Mouse (Mus musculus) ES-E14 (cell line): Measurements from ENCODE around the gene Arpc5. TPM values are rescaled to one million over a fixed set of nuclear protein-coding genes. Genes with fewer than 3 reads are reported as not detected.

Experiments used
- DNase-seq: peaks from one replicate; pipeline ENCODE4 v3.0.0-alpha.2; 2013; ENCODE audit warnings: low read depth, low spot score
- H3K27ac ChIP-seq: 2 replicates; pipeline ENCODE4 v1.5.1; 2012; ENCODE audit warnings: low read depth, mild to moderate bottlenecking, low read length, moderate library complexity, mixed read lengths; ENCODE audit not compliant: poor library complexity, insufficient read depth, severe bottlenecking
- H3K36me3 ChIP-seq: 2 replicates; pipeline ENCODE4 v1.6.1; 2012; ENCODE audit warnings: mild to moderate bottlenecking, low read length, moderate library complexity, mixed read lengths; ENCODE audit not compliant: control insufficient read depth, poor library complexity, insufficient read depth, severe bottlenecking
- H3K4me1 ChIP-seq, 2 experiments: fragments of 150-350 bp in 1 of 2; sonication (generic) in 1 of 2; 2 replicates each; pipeline ENCODE4 v1.6.1; 2012; ENCODE audit warnings: low read length in 2 of 2, mild to moderate bottlenecking in 1 of 2, mixed read lengths in 1 of 2; ENCODE audit not compliant: control insufficient read depth in 2 of 2, insufficient read depth in 2 of 2, poor library complexity in 1 of 2
- H3K4me3 ChIP-seq, 2 experiments: fragments of 150-350 bp in 1 of 2; sonication (generic) in 1 of 2; 2 replicates each; pipeline ENCODE4 v1.5.1; 2012; ENCODE audit warnings: low read length in 2 of 2, low read depth in 1 of 2, mild to moderate bottlenecking in 1 of 2, mixed read lengths in 1 of 2; ENCODE audit not compliant: insufficient read depth in 1 of 2, poor library complexity in 1 of 2, severe bottlenecking in 1 of 2
- H3K9ac ChIP-seq: 2 replicates; pipeline ENCODE4 v1.6.1; 2012; ENCODE audit warnings: low read depth, mild to moderate bottlenecking, low read length, mixed read lengths; ENCODE audit not compliant: poor library complexity, insufficient read depth, severe bottlenecking
- H3K9me3 ChIP-seq: fragments of 150-350 bp; sonication (generic); 2 replicates; pipeline ENCODE4 v1.6.1; 2012; ENCODE audit warnings: low read depth, mild to moderate bottlenecking, low read length; ENCODE audit not compliant: control insufficient read depth, insufficient read depth
- CHD2 ChIP-seq: IDR thresholded peaks from 2 replicates; pipeline ENCODE4 v1.6.1; 2014; ENCODE audit warnings: mild to moderate bottlenecking, low read depth, low read length, inconsistent platforms
- HCFC1 ChIP-seq: IDR thresholded peaks from 2 replicates; pipeline ENCODE4 v1.6.1; 2012; ENCODE audit warnings: low read length, inconsistent platforms, borderline replicate concordance; ENCODE audit not compliant: insufficient read depth
- MAFK ChIP-seq: IDR thresholded peaks from 2 replicates; pipeline ENCODE4 v1.6.1; 2014; ENCODE audit warnings: mild to moderate bottlenecking, low read depth, low read length, inconsistent platforms; ENCODE audit not compliant: insufficient read depth
- ZC3H11A ChIP-seq: IDR thresholded peaks from 2 replicates; pipeline ENCODE4 v1.6.1; 2012; ENCODE audit warnings: low read depth, mild to moderate bottlenecking, inconsistent platforms, low read length, borderline replicate concordance
- ZNF384 ChIP-seq: IDR thresholded peaks from 2 replicates; pipeline ENCODE4 v1.6.1; 2012; ENCODE audit warnings: low read depth, low read length, inconsistent platforms
- in situ Hi-C, 2 experiments: fragments of 600-800 bp; cut with MboI; formaldehyde crosslinking; loops; one replicate each; pipeline ENCODE4 v1.15.1; 2025; ENCODE audit warnings: low sequenced_read_pairs in 2 of 2, inconsistent platforms in 1 of 2; ENCODE audit not compliant: unreplicated experiment in 2 of 2
- total RNA-seq: library from RNA; depleted of rRNA; stranded (reverse); fragments of 300-350 nt; gene quantifications from 2 replicates; pipeline ENCODE4 v1.2.3, GENCODE M21; 2012

The Arpc5 gene
- total RNA-seq, 1 experiment: 95.0 TPM

- TF ChIP-seq ZNF384 (no peak), CHD2 (no peak), ZC3H11A (no peak), MAFK (no peak), HCFC1 (no peak)
- peaks cover 17 to 36% of the 10 kb centered on the region in 2 experiments for H3K4me1 ChIP-seq
- H3K9ac ChIP-seq: no peak overlapping the region; the same call in 1 of the 2 replicates
- in situ Hi-C loops: loop anchor here (25.0 kb wide), 2 partner anchors 294 to 594 kb away; no protein-coding TSS in a partner anchor
- no peak overlapping the region for H3K4me3 ChIP-seq
- peak overlapping the region; percentile 91 for H3K27ac ChIP-seq
- no peak for DNase-seq
- no peaks in the 10 kb centered on the region for H3K9me3 ChIP-seq
- H3K36me3 ChIP-seq: no peaks in the 10 kb centered on the region
These were observed 26.6 kb downstream of the Arpc5 start for GRCm38 (mm10) chr1:152792736-152793494.

GRCm38 (mm10) chr1:152793495-152794130 lies 27.3 kb downstream of the Arpc5 start:
- Histone ChIP-seq H3K36me3 (no peaks in the 10 kb centered on the region), H3K9me3 (no peaks in the 10 kb centered on the region), H3K4me3 (no peak overlapping the region), H3K9ac (peak overlapping the region; percentile 14; the same call in 1 of the 2 replicates), H3K27ac (peak overlapping the region; percentile 91), H3K4me1 (peaks cover 17 to 38% of the 10 kb centered on the region in 2 experiments)
- TF ChIP-seq ZNF384: no peak
- TF ChIP-seq MAFK: no peak
- 0 out of 2 replicates have a peak, but pooled peaks have one; percentile 17 for TF ChIP-seq CHD2
- in situ Hi-C loops: loop anchor here (25.0 kb wide), 2 partner anchors 294 to 594 kb away; no protein-coding TSS in a partner anchor
- peak; percentile 73 for DNase-seq

- Histone ChIP-seq H3K36me3 (no peaks in the 10 kb centered on the region), H3K9me3 (no peaks in the 10 kb centered on the region), H3K4me1 (peaks cover 17 to 46% of the 10 kb centered on the region in 2 experiments), H3K4me3 (peak overlapping the region; percentile 16 to 27; a peak in 2 of 4 replicates), H3K27ac (no peak overlapping the region), H3K9ac (no peak overlapping the region; the same call in 1 of the 2 replicates)
- in situ Hi-C loops: loop anchor here (25.0 kb wide), 2 partner anchors 292 to 592 kb away; no protein-coding TSS in a partner anchor
- DNase-seq: no peak
- TF ChIP-seq ZNF384: no peak
These were observed 29.4 kb downstream of the Arpc5 start for GRCm38 (mm10) chr1:152795688-152796255.

- in situ Hi-C loops: loop anchor here (25.0 kb wide), 2 partner anchors 291 to 591 kb away; no protein-coding TSS in a partner anchor
- H3K9ac ChIP-seq: peak overlapping the region; percentile 47; the same call in 1 of the 2 replicates
- no peaks in the 10 kb centered on the region for H3K9me3 ChIP-seq
- DNase-seq: no peak
- H3K4me3 ChIP-seq: peak overlapping the region; percentile 23 to 24; a peak in 1 of 4 replicates
- no peak overlapping the region for H3K27ac ChIP-seq
- TF ChIP-seq ZNF384 (no peak), HCFC1 (no peak), CHD2 (no peak), MAFK (no peak), ZC3H11A (no peak)
- peaks cover 18 to 41% of the 10 kb centered on the region in 2 experiments for H3K4me1 ChIP-seq
- H3K36me3 ChIP-seq: no peaks in the 10 kb centered on the region
These were observed 30.4 kb downstream of the Arpc5 start for GRCm38 (mm10) chr1:152796683-152797263.
